Mouse (Mus musculus) gastrocnemius, adult 8-10 months (tissue): Measurements from ENCODE around the gene Rps26. TPM values are rescaled to one million over a fixed set of nuclear protein-coding genes. Genes with fewer than 3 reads are reported as not detected.
A peak's percentile ranks its signal among the peaks of the same experiment; 100 is the strongest.

Source experiments
- DNase-seq, 2 experiments: peaks; one replicate each; pipeline ENCODE4 v3.0.0; 2022; ENCODE audit warnings: low spot score in 2 of 2
- total RNA-seq, 4 experiments: library from RNA; stranded (reverse); gene quantifications; 2 replicates each; pipeline ENCODE4 v1.2.4; 2022

Rps26 gene
- total RNA-seq, 4 experiments from 2014 or later, result 166 to 361 (median 250) TPM

DNA sequence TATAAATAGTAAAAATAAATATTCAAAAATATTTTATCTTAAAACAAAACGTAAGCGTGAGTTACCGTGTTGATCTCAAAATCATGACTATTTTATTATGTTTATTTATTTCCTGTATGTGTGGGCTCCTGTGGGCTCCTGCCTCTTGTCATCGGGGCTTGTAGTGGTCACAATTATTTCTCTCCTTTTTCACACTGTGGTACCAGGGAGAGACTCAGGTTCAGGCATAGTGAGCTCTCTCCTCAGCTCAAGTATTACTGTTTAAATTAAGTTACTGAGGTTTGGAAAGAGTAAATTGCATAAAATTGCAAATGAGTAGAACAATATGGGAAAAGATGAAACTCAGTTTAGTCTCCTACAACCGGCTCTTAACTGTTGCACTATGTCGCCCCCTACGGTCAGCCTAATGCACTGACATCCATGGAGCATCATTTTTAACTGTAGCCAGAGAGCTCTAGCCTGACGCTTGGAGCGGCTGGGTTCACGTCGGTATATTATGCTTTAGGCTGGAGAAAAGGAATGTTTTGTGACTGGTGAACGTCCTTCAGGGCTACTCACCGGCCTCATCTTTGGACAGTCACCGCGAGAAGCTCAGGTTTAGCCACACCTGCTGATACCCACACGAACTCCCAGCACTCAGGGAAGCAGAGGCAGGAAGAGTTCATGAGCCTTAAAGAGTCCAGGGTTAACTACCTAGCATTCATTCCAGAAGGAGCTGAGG lies 14.0 kb downstream of the Rps26 start:
- DNase-seq, result peak; percentile 30 to 33

GRCm38 (mm10) chr10:128606483-128606882 lies 20.1 kb downstream of the Rps26 start:
- no peak for DNase-seq

- no peak for DNase-seq
These were observed 23.9 kb downstream of the Rps26 start for GRCm38 (mm10) chr10:128602470-128603128.

- DNase-seq, result no peak
These were observed 25.0 kb downstream of the Rps26 start for GRCm38 (mm10) chr10:128601499-128601898.

DNA sequence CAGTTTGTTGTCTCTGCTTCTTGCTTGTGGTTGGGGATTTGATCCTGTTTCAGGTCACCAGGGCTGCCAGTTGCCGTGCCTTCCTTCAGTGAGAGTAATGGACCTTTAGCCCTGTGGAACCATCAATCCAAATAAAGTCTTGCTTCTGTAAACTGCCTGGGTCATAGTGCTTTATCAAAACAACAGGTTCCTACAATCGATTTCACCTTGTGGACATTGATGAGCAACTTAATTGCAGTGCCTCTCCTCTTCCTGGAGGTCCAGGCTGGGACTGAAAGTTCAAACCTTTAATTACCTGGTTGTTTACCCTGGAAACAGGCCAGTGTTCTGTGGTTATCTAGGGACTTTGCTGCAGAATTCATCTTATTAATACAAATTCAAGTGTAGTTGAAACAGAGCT lies 28.1 kb downstream of the Rps26 start:
- no peak for DNase-seq

DNA sequence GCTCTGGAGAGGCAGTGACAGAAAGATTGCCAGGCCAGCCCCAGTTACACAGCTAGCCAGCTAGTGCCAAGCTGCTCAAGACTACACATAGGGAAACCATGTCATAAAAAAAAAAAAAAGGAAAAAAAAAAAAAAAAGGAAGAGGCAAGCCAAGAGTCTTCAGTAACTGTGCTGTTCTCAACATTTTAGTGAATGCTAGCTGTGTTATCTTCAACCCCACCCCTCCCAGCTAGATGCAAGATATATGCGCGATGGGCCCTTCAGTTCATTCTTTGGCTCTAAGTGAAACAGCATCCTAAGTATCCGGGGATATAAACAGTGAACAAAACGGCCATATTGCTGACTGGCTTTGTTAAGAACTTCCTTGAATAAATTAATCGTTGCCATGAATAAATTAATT lies 33.8 kb downstream of the Rps26 start:
- no peak for DNase-seq

GRCm38 (mm10) chr10:128591436-128591835 lies 35.1 kb downstream of the Rps26 start:
- no peak for DNase-seq

GRCm38 (mm10) chr10:128590193-128590690 lies 36.3 kb downstream of the Rps26 start:
- DNase-seq, result no peak

DNA sequence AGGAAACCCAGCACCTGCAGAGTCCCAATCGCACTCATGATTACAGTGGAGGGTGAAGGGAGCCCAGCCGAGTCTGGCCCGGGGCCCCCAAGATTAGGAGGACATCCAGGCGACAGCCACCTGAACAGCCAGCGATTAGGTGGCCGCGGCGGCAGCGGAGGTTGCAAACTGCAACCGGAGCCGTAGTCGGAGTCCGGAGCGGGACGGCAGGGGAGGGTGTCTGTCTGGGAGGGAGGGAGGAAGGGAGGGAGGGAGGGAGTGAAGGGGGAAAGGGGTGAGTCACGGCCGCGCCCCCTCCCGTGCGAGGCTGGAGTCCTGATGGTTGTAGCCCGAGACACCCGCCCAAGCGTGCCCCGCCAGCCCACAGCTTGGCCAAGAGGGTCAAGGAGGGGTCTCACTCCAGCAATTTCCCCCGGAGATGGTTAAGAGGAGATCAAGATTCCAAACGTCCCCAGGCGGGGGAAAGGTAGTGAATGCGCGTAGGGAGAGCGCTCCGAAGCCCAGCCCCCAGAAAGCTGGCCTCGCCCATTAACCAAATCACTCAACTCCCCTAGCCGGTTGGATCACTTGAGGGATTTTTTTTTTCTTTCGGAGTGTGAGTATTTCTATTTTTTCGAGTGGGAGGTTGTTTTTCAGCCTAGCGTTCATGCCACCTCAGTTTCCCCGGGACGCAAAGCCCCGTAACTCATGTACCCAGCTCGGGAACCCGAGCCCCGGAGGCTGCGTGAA lies 36.9 kb downstream of the Rps26 start, which contains the start of gene Erbb3:
Gene Erbb3 (minus strand): TSS at position 189 of the 729 bp plus-strand sequence.
- DNase-seq, result peak in 1 of 2 experiments; percentile 13

- no peak for DNase-seq
These were observed 37.6 kb downstream of the Rps26 start for GRCm38 (mm10) chr10:128588775-128589463.

DNA sequence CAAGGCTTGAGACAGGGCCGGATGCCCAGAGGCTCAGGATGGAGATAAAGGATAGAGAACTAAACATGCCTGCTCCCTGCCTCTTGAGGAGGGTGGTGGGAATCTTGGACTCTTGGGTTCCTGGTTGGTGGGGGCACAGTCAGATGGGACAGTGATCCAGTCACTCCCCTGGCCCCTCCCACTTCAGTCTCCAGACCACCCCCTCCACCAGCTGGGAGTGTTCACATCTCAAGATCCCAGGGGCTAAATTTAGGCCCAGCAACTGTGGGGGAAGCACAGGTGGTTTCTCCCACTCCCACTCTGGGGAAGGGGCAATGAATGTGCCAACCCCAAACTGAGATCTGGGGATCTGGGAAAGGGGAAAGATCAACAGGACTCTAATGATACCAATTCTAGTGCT lies 38.4 kb downstream of the Rps26 start:
- DNase-seq, result no peak

DNA sequence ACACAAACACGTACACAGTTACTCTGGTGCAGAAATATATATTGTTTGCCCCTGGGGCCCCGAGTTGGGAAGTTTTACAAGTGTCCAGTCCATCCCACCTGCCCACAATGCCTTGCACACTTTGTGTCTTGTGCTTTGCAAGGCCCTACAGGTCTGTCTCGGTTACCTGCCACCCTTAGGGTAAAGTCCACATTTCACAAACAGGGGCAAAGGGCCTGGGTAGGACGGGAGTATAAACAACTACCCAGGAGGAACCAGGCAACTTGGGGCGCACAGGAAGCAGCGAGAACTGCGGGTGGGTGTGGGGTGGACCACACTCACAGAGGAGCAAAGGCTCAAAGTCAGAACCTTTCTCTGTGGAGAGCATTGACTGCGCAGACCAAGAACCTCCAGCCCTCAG lies 38.9 kb downstream of the Rps26 start:
- DNase-seq, result no peak

DNA sequence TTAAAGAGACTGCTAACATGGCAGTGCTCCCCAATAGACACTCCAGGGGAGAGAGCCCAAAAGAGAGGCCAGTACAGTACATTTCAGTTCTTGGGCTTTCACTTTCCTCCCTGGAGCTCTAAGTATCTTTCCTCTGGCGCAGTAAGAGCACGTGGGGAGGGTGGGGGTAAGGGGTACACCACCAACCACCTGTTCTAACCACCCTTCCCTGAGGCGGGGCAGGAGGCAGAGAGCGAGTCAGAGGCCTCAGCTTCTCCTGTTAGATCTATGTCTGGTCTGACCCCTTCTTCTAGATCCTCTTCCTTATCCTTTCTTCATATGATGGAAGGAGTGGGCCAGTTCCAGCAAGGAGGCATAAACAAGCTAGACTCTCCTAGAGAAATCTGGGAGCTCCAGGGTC lies 39.4 kb downstream of the Rps26 start:
- DNase-seq, result no peak

GRCm38 (mm10) chr10:128586546-128586945 lies 40.0 kb downstream of the Rps26 start:
- no peak for DNase-seq

DNA sequence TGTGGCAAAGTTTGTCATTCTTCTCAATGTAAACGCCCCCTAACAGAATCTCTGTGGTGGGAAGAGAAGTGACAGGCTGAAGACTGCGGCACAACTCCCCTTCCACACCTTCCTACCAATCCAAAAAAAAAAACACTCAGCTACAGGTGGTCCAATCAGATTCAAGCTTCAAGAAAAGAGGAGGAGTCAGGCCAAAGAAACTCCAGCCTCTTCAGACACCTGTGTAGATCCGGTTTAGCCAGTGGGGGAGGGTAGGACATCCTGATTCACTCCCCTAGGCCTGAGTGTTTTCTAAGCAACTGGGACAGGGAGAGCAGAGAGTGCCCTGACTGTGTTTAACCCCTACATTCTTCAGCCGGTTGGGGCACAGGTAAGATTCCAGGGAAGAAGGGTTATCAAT lies 42.2 kb downstream of the Rps26 start:
- DNase-seq, result no peak

DNA sequence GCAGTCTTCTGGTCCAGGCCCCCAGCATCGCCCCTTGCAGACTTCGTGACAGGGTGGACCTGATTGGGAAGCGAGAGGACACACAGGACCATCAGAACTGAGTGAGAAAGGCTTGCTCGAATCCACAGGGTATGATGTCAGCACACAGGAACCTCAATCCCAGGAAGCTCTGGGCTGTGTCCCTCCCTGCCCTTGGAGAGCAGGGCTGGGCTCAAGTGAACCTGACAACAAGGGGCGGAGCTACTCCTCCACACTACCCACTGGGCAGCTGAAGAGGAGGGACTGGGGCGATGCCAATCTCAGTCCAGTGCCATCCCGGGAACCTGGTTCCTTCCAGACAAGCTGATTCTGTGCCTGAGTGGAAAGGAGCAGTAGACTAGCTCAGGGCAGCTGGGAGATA lies 42.9 kb downstream of the Rps26 start:
- peak; percentile 40 to 65 for DNase-seq

GRCm38 (mm10) chr10:128579731-128580130 lies 46.8 kb downstream of the Rps26 start:
- no peak for DNase-seq

DNA sequence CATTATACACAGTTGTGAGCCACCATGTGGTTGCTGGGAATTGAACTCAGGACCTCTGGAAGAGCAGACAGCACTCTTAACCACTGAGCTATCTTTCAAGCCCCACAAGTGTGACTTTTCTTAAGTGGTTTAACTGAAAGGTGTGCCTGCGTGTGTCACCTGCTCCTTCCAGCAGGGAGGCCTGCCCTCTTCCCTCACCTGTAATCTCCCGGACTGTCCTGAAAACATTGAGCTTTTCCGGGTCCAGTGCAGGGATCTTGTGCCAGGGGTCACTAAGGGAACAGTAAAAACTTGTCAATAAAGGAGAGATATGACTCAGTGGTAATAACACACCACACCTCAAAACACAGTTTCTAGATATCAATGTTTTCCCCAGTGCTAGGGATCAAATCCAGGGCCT lies 47.2 kb downstream of the Rps26 start:
- DNase-seq, result no peak

GRCm38 (mm10) chr10:128578330-128578729 lies 48.2 kb downstream of the Rps26 start:
- DNase-seq, result no peak

- DNase-seq, result no peak
These were observed 51.5 kb downstream of the Rps26 start for GRCm38 (mm10) chr10:128575063-128575462.
